ENCODE assay signal across 18 mouse cellular contexts in genomic region chr2:45125181-45125580, GRCm38 (mm10).
"Had no signal": no experiment of that assay in that cellular context is flagged by ENCODE, and none has a peak within 500 bp of the region (broad histone marks: within the 10 kb centered on the region; RNA-seq: fewer than 3 reads in every experiment).

No protein-coding gene starts in this region.

- H3K27ac ChIP-seq: midbrain, embryonic 10.5 days; midbrain, embryonic 13.5 days; neural tube, embryonic 13.5 days; neural tube, embryonic 15.5 days had no signal

- H3K4me3 ChIP-seq: midbrain, embryonic 10.5 days; midbrain, embryonic 13.5 days; myocyte; neural tube, embryonic 13.5 days; neural tube, embryonic 15.5 days had no signal

- ATAC-seq: midbrain, embryonic 13.5 days; midbrain, embryonic 16.5 days had no signal

- DNase-seq: lung, adult 18-20 months; lung, embryonic 14.5 days; lung, postnatal 10 days; lung, postnatal 4 days; retina, postnatal 1 day; right cerebral cortex, adult 18-20 months; right cerebral cortex, postnatal 25 days; right cerebral cortex, postnatal 4 days; spleen, adult 18-20 months; thymus, adult 18-20 months; thymus, postnatal 14 days; thymus, postnatal 36 days had no signal
